Mouse (Mus musculus) heart, postnatal 0 days (tissue): ENCODE measurements around the gene Ciita. TPM values are rescaled to one million over a fixed set of nuclear protein-coding genes. Genes with fewer than 3 reads are reported as not detected.

Experiments
- ATAC-seq: fragments of 200-750 bp; cut with Nextera tagmentation; 2 replicates; pipeline ENCODE4 v1.8.0; 2017; ENCODE audit warnings: low read depth, moderate number of reproducible peaks, moderate library complexity; ENCODE audit not compliant: insufficient read depth
- DNase-seq: peaks from one replicate; pipeline ENCODE4 v3.0.0-alpha.2; 2016; ENCODE audit warnings: low spot score
- H3K27ac ChIP-seq: fragments of 300-500 bp; sonication (generic); 2 replicates; pipeline ENCODE4 v1.5.1; 2014; ENCODE audit warnings: low read depth, mild to moderate bottlenecking
- H3K27me3 ChIP-seq: fragments of 300-500 bp; sonication (generic); 2 replicates; pipeline ENCODE4 v1.6.1; 2014; ENCODE audit warnings: low read length, mixed read lengths; ENCODE audit not compliant: control insufficient read depth, insufficient read depth
- H3K36me3 ChIP-seq: fragments of 300-500 bp; sonication (generic); replicated peaks from 2 replicates; pipeline ENCODE4 v1.6.1; 2014; ENCODE audit warnings: low read length, mixed read lengths; ENCODE audit not compliant: control insufficient read depth, insufficient read depth
- H3K4me1 ChIP-seq: fragments of 300-500 bp; sonication (generic); 2 replicates; pipeline ENCODE4 v1.6.1; 2014; ENCODE audit warnings: antibody characterized with exemption; ENCODE audit not compliant: control insufficient read depth, insufficient read depth
- H3K4me2 ChIP-seq: fragments of 300-500 bp; sonication (generic); 2 replicates; pipeline ENCODE4 v1.6.1; 2014; ENCODE audit warnings: low read depth, mild to moderate bottlenecking, low read length, moderate library complexity
- H3K4me3 ChIP-seq: fragments of 300-500 bp; sonication (generic); 2 replicates; pipeline ENCODE4 v1.5.1; 2014; ENCODE audit warnings: low read depth, low read length
- H3K9ac ChIP-seq: fragments of 300-500 bp; sonication (generic); replicated peaks from 2 replicates; pipeline ENCODE4 v1.6.1; 2014; ENCODE audit warnings: low read depth, low read length, mixed read lengths
- H3K9me3 ChIP-seq: fragments of 300-500 bp; sonication (generic); replicated peaks from 2 replicates; pipeline ENCODE4 v1.6.1; 2016; ENCODE audit warnings: low read length; ENCODE audit not compliant: control insufficient read depth
- CTCF ChIP-seq: IDR thresholded peaks from 2 replicates; pipeline ENCODE4 v1.5.1; 2016; ENCODE audit warnings: antibody characterized with exemption, control low read depth, low read depth
- EP300 ChIP-seq: IDR thresholded peaks from 2 replicates; pipeline ENCODE4 v1.6.1; 2016; ENCODE audit warnings: antibody characterized with exemption, low read depth
- WGBS: fragments of 180-500 bp; shearing (Covaris S2); extraction: QIAGEN DNeasy Blood & Tissue Kit; methylation state at CpG from one replicate; pipeline ENCODE4 v1.1.7; 2014; 5-methylcytosine and 5-hydroxymethylcytosine counted together
- polyA plus RNA-seq: library from polyadenylated mRNA; unstranded; fragments of >200 nt; fragmentation: Nextera tagmentation; extraction: Ambion mirVana; gene quantifications from 2 replicates; pipeline ENCODE4 v1.2.1, GENCODE M21; 2015
- total RNA-seq: library from RNA; depleted of rRNA; stranded (reverse); fragments of >200 nt; gene quantifications from 2 replicates; pipeline ENCODE4 v1.2.3, GENCODE M21; 2014; ENCODE audit warnings: low replicate concordance

The Ciita gene
- total and polyA plus RNA-seq, 2 experiments from 2014 or later = 0.08 TPM; not detected in 1

GRCm38 (mm10) chr16:10441328-10441727 is 38.5 kb upstream of the Ciita start:
- 85% methylated on average over 6 of the region's 6 CpGs for WGBS
- H3K4me3 ChIP-seq = no peak overlapping the region
- TF ChIP-seq CTCF (no peak), EP300 (no peak)
- no peaks in the 10 kb centered on the region for H3K9me3 ChIP-seq
- H3K9ac ChIP-seq = no peak overlapping the region
- DNase-seq (no peak), ATAC-seq (no peak)
- H3K27ac ChIP-seq = no peak overlapping the region
- no peaks in the 10 kb centered on the region for H3K4me1 ChIP-seq
- H3K27me3 ChIP-seq = no peaks in the 10 kb centered on the region
- no peaks in the 10 kb centered on the region for H3K36me3 ChIP-seq
- H3K4me2 ChIP-seq = no peak overlapping the region

- Histone ChIP-seq H3K27ac (no peak overlapping the region), H3K4me2 (no peak overlapping the region), H3K9me3 (no peaks in the 10 kb centered on the region), H3K4me1 (no peaks in the 10 kb centered on the region), H3K9ac (no peak overlapping the region), H3K4me3 (no peak overlapping the region), H3K36me3 (no peaks in the 10 kb centered on the region), H3K27me3 (no peaks in the 10 kb centered on the region)
- ATAC-seq (no peak), DNase-seq (no peak)
- WGBS = 82% methylated on average over 4 of the region's 4 CpGs
- TF ChIP-seq EP300 = no peak
These were observed 38.1 kb upstream of the Ciita start for GRCm38 (mm10) chr16:10441761-10442160.

- H3K4me3 ChIP-seq = no peak overlapping the region
- DNase-seq (no peak), ATAC-seq (no peak)
- no peak overlapping the region for H3K9ac ChIP-seq
- TF ChIP-seq CTCF (no peak), EP300 (no peak)
- H3K9me3 ChIP-seq = no peaks in the 10 kb centered on the region
- H3K27ac ChIP-seq = no peak overlapping the region
- H3K27me3 ChIP-seq = no peaks in the 10 kb centered on the region
- no peak overlapping the region for H3K4me2 ChIP-seq
- no peaks in the 10 kb centered on the region for H3K4me1 ChIP-seq
- H3K36me3 ChIP-seq = no peaks in the 10 kb centered on the region
These were observed 36.1 kb upstream of the Ciita start for GRCm38 (mm10) chr16:10443723-10444122.

- H3K9ac ChIP-seq = no peak overlapping the region
- 0 out of 2 replicates have a peak, but pooled peaks have one; percentile 10 for ATAC-seq
- peak overlapping the region; percentile 21 for H3K4me3 ChIP-seq
- no peak overlapping the region for H3K27ac ChIP-seq
- H3K27me3 ChIP-seq = no peaks in the 10 kb centered on the region
- H3K4me1 ChIP-seq = peaks cover under 1% of the 10 kb centered on the region; the same call in 1 of the 2 replicates
- TF ChIP-seq EP300 = no peak
- no peak for TF ChIP-seq CTCF
- 39% methylated on average over 13 of the region's 13 CpGs for WGBS
- no peaks in the 10 kb centered on the region for H3K9me3 ChIP-seq
- H3K36me3 ChIP-seq = no peaks in the 10 kb centered on the region
- no peak for DNase-seq
- H3K4me2 ChIP-seq = peak overlapping the region; percentile 45
These were observed 33.1 kb upstream of the Ciita start for GRCm38 (mm10) chr16:10446573-10447263.

- WGBS = 9% methylated on average over 12 of the region's 12 CpGs
- peak within 1 kb of the TSS; percentile 45 for H3K4me2 ChIP-seq
- peak within 1 kb of the TSS; percentile 21 for H3K4me3 ChIP-seq
- DNase-seq (peak; percentile 6), ATAC-seq (peak; percentile 73)
- no peaks in the 10 kb centered on the region for H3K36me3 ChIP-seq
- no peak within 1 kb of the TSS for H3K9ac ChIP-seq
- no peaks in the 10 kb centered on the region for H3K9me3 ChIP-seq
- no peaks in the 10 kb centered on the region for H3K27me3 ChIP-seq
- TF ChIP-seq EP300 = no peak
- peaks cover 6% of the 10 kb centered on the region; the same call in 1 of the 2 replicates for H3K4me1 ChIP-seq
- H3K27ac ChIP-seq = no peak within 1 kb of the TSS
These were observed 32.6 kb upstream of the Ciita start, which contains the start of gene Tvp23a for GRCm38 (mm10) chr16:10447264-10447594. TSS of gene Tvp23a (minus strand) at chr16:10447362.

- Histone ChIP-seq H3K4me2 (peak overlapping the region; percentile 45; the same call in 1 of the 2 replicates), H3K9me3 (no peaks in the 10 kb centered on the region), H3K4me1 (peaks cover 11% of the 10 kb centered on the region), H3K36me3 (no peaks in the 10 kb centered on the region), H3K27ac (no peak overlapping the region), H3K4me3 (no peak overlapping the region), H3K27me3 (no peaks in the 10 kb centered on the region), H3K9ac (no peak overlapping the region)
- ATAC-seq (no peak), DNase-seq (no peak)
- no peak for TF ChIP-seq CTCF
- 65% methylated on average over 2 of the region's 2 CpGs for WGBS
These were observed 32.1 kb upstream of the Ciita start for GRCm38 (mm10) chr16:10447781-10448180.
